Mouse (Mus musculus) ES-Bruce4 (cell line): ENCODE results near the gene Gzmf. TPM values are rescaled to one million over a fixed set of nuclear protein-coding genes. Genes with fewer than 3 reads are reported as not detected.
"Not testable (repeated sequence)": the region's sequence is repeated elsewhere in the genome, so short reads cannot be mapped to it uniquely, and the experiment has no call there.

Experiments used
- H3K27ac ChIP-seq: 2 replicates; pipeline ENCODE4 v1.5.1; 2012; ENCODE audit warnings: low read length, inconsistent platforms; ENCODE audit not compliant: insufficient read depth
- H3K27me3 ChIP-seq: 2 replicates; pipeline ENCODE4 v1.6.1; 2012; ENCODE audit warnings: mild to moderate bottlenecking, low read length, inconsistent platforms; ENCODE audit not compliant: control insufficient read depth, poor library complexity, insufficient read depth, severe bottlenecking
- H3K36me3 ChIP-seq: 2 replicates; pipeline ENCODE4 v1.6.1; 2012; ENCODE audit warnings: inconsistent platforms, mild to moderate bottlenecking, low read length, moderate library complexity; ENCODE audit not compliant: control insufficient read depth, poor library complexity, insufficient read depth, severe bottlenecking
- H3K4me1 ChIP-seq: one replicate; pipeline ENCODE4 v1.8.1; 2011; ENCODE audit warnings: low read length; ENCODE audit not compliant: control insufficient read depth, insufficient read depth
- H3K4me3 ChIP-seq: 2 replicates; pipeline ENCODE4 v1.5.1; 2011; ENCODE audit warnings: low read depth, mild to moderate bottlenecking, low read length
- H3K9ac ChIP-seq: 2 replicates; pipeline ENCODE4 v1.6.1; 2012; ENCODE audit warnings: low read depth, mild to moderate bottlenecking, inconsistent platforms; ENCODE audit not compliant: poor library complexity, severe bottlenecking
- H3K9me3 ChIP-seq: replicated peaks from 2 replicates; pipeline ENCODE4 v1.6.1; 2012; ENCODE audit warnings: mild to moderate bottlenecking, low read length, inconsistent platforms; ENCODE audit not compliant: control insufficient read depth, poor library complexity, insufficient read depth, severe bottlenecking
- CTCF ChIP-seq: IDR thresholded peaks from one replicate; pipeline ENCODE4 v1.8.1; 2011; ENCODE audit warnings: low read depth, low read length
- EP300 ChIP-seq: IDR thresholded peaks from 2 replicates; pipeline ENCODE4 v1.6.1; 2011; ENCODE audit warnings: low read depth, low read length; ENCODE audit not compliant: insufficient read depth
- POLR2A ChIP-seq: IDR thresholded peaks from one replicate; pipeline ENCODE4 v1.8.1; 2011; ENCODE audit warnings: low read length; ENCODE audit not compliant: insufficient read depth
- polyA plus RNA-seq: library from polyadenylated mRNA; stranded (reverse); fragments of >200 nt; gene quantifications from 2 replicates; pipeline ENCODE4 v1.2.4, GENCODE M21; 2011; ENCODE audit warnings: low read depth; ENCODE audit not compliant: missing spikeins, insufficient read depth, insufficient read length

Gene Gzmf
- polyA plus RNA-seq, 1 experiment, result not detected

- H3K36me3 ChIP-seq, result no peaks in the 10 kb centered on the region
- no peak overlapping the region for H3K4me3 ChIP-seq
- no peaks in the 10 kb centered on the region for H3K9me3 ChIP-seq
- H3K4me1 ChIP-seq, result no peaks in the 10 kb centered on the region
- peak; percentile 81 for TF ChIP-seq CTCF
- no peak for TF ChIP-seq POLR2A
- no peak overlapping the region for H3K27ac ChIP-seq
- H3K27me3 ChIP-seq, result no peaks in the 10 kb centered on the region
- no peak overlapping the region for H3K9ac ChIP-seq
Measured at GRCm38 (mm10) chr14:56186946-56187345, 24.3 kb downstream of the Gzmf start.

- Histone ChIP-seq H3K27ac (no peak overlapping the region), H3K9me3 (no peaks in the 10 kb centered on the region), H3K4me3 (no peak overlapping the region), H3K36me3 (no peaks in the 10 kb centered on the region), H3K27me3 (no peaks in the 10 kb centered on the region), H3K9ac (no peak overlapping the region), H3K4me1 (no peaks in the 10 kb centered on the region)
- TF ChIP-seq CTCF, result no peak
- no peak for TF ChIP-seq POLR2A
- TF ChIP-seq EP300, result no peak
Measured at GRCm38 (mm10) chr14:56186521-56186920, 24.7 kb downstream of the Gzmf start.

GRCm38 (mm10) chr14:56177651-56178050 is 33.6 kb downstream of the Gzmf start:
- H3K9ac ChIP-seq, H3K27ac ChIP-seq: not testable (repeated sequence)
- TF ChIP-seq CTCF, result peak; percentile 78

GRCm38 (mm10) chr14:56174499-56174898 is 36.7 kb downstream of the Gzmf start, which contains the start of gene Gzmn:
Gene Gzmn, minus strand, starts transcription at chr14:56174599.
- H3K4me3 ChIP-seq, result no peak within 1 kb of the TSS
- H3K36me3 ChIP-seq, result no peaks in the 10 kb centered on the region
- TF ChIP-seq EP300 (no peak), POLR2A (no peak), CTCF (no peak)
- no peak within 1 kb of the TSS for H3K27ac ChIP-seq
- no peak within 1 kb of the TSS for H3K9ac ChIP-seq
- H3K9me3 ChIP-seq, result no peaks in the 10 kb centered on the region
- H3K27me3 ChIP-seq, result no peaks in the 10 kb centered on the region
- H3K4me1 ChIP-seq, result no peaks in the 10 kb centered on the region

More at GRCm38 (mm10) chr14:56177651-56178050, 33.6 kb downstream of the Gzmf start:
- H3K27me3 ChIP-seq, H3K36me3 ChIP-seq, H3K4me1 ChIP-seq, H3K4me3 ChIP-seq, H3K9me3 ChIP-seq: not testable (repeated sequence)

- Histone ChIP-seq H3K27ac (no peak overlapping the region), H3K36me3 (no peaks in the 10 kb centered on the region), H3K9ac (no peak overlapping the region), H3K9me3 (no peaks in the 10 kb centered on the region), H3K4me3 (no peak overlapping the region), H3K4me1 (no peaks in the 10 kb centered on the region), H3K27me3 (no peaks in the 10 kb centered on the region)
- no peak for TF ChIP-seq EP300
Measured at GRCm38 (mm10) chr14:56173396-56173795, 37.8 kb downstream of the Gzmf start.

GRCm38 (mm10) chr14:56172744-56173143 is 38.5 kb downstream of the Gzmf start:
- no peak overlapping the region for H3K27ac ChIP-seq
- no peak overlapping the region for H3K9ac ChIP-seq
- H3K9me3 ChIP-seq, result no peaks in the 10 kb centered on the region
- no peaks in the 10 kb centered on the region for H3K4me1 ChIP-seq
- no peaks in the 10 kb centered on the region for H3K27me3 ChIP-seq
- no peak overlapping the region for H3K4me3 ChIP-seq
- TF ChIP-seq POLR2A, result no peak
- TF ChIP-seq CTCF, result no peak
- TF ChIP-seq EP300, result no peak
- no peaks in the 10 kb centered on the region for H3K36me3 ChIP-seq

GRCm38 (mm10) chr14:56168009-56168408 is 43.2 kb downstream of the Gzmf start:
- Histone ChIP-seq H3K36me3 (no peaks in the 10 kb centered on the region), H3K4me3 (no peak overlapping the region), H3K27me3 (no peaks in the 10 kb centered on the region), H3K9me3 (no peaks in the 10 kb centered on the region), H3K9ac (no peak overlapping the region), H3K27ac (no peak overlapping the region), H3K4me1 (peaks cover 3% of the 10 kb centered on the region)
- TF ChIP-seq POLR2A (no peak), CTCF (no peak), EP300 (no peak)
